26 mouse cellular contexts compared by ENCODE assay signal in genomic region chr1:61306296-61306695, GRCm38 (mm10).
A peak's percentile ranks its signal among the peaks of the same experiment; 100 is the strongest.
DNase-seq lines count a peak whose midpoint lies in the region; ATAC-seq lines count a peak whose summit lies in the region.
"Had no signal": no experiment of that assay in that cellular context is flagged by ENCODE, and none has a peak within 500 bp of the region (broad histone marks: within the 10 kb centered on the region; RNA-seq: fewer than 3 reads in every experiment).

No protein-coding gene starts in this region.

- H3K27ac ChIP-seq in kidney, embryonic 15.5 days: no peak overlapping the region
- H3K27ac ChIP-seq: embryonic facial prominence, embryonic 12.5 days; embryonic facial prominence, embryonic 15.5 days; gastrocnemius, adult 2 months; heart, embryonic 10.5 days; heart, embryonic 13.5 days; hindbrain, embryonic 13.5 days had no signal

- no peak overlapping the region for H3K4me2 ChIP-seq in kidney, embryonic 15.5 days
- H3K4me2 ChIP-seq: embryonic facial prominence, embryonic 12.5 days; embryonic facial prominence, embryonic 15.5 days; heart, embryonic 13.5 days; hindbrain, embryonic 13.5 days had no signal

- H3K4me1 ChIP-seq in kidney, embryonic 15.5 days: peaks cover 15% of the 10 kb centered on the region
- H3K4me1 ChIP-seq: embryonic facial prominence, embryonic 15.5 days had no signal

- WGBS in kidney, embryonic 15.5 days: 47% methylated on average over 8 of the region's 8 CpGs

- H3K9ac ChIP-seq in kidney, embryonic 15.5 days: no peak overlapping the region
- H3K9ac ChIP-seq: embryonic facial prominence, embryonic 12.5 days; embryonic facial prominence, embryonic 15.5 days; forebrain, postnatal 0 days; heart, embryonic 13.5 days; hindbrain, embryonic 13.5 days had no signal

- H3K27me3 ChIP-seq in kidney, embryonic 15.5 days: peaks cover 13% of the 10 kb centered on the region
- H3K27me3 ChIP-seq: embryonic facial prominence, embryonic 12.5 days; heart, embryonic 13.5 days had no signal

- no peak overlapping the region for H3K4me3 ChIP-seq in kidney, embryonic 15.5 days (replicated peaks)
- H3K4me3 ChIP-seq: embryonic facial prominence, embryonic 12.5 days; embryonic facial prominence, embryonic 15.5 days; gastrocnemius, adult 2 months; heart, embryonic 10.5 days; heart, embryonic 13.5 days; hindbrain, embryonic 13.5 days had no signal

- ATAC-seq in kidney, embryonic 15.5 days (replicated peaks; ENCODE audit: low FRiP score): peak; percentile 74
- ATAC-seq: activated CD4-positive, CD25-positive, alpha-beta regulatory T cell, adult 4 months; forebrain, embryonic 14.5 days; forebrain, postnatal 0 days; hindbrain, embryonic 16.5 days had no signal

- H3K36me3 ChIP-seq in kidney, embryonic 15.5 days: no peaks in the 10 kb centered on the region
- H3K36me3 ChIP-seq: embryonic facial prominence, embryonic 12.5 days; embryonic facial prominence, embryonic 15.5 days; heart, embryonic 10.5 days; heart, embryonic 13.5 days; hindbrain, embryonic 13.5 days had no signal

- DNase-seq in heart, adult 11 months: peak; percentile 77
- no peak for DNase-seq in heart, adult 9 months (ENCODE audit: low spot score in 2 of 2)
- no peak for DNase-seq in kidney, adult 8-10 months
- DNase-seq in kidney, postnatal 4 days: peak; percentile 10 to 31
- DNase-seq in kidney, postnatal 25 days: no peak
- peak; percentile 18 for DNase-seq in retina, postnatal 1 day
- DNase-seq in thymus, postnatal 0 days (ENCODE audit: low spot score): no peak
- DNase-seq: adrenal gland, adult 8-10 months; adrenal gland, postnatal 25 days; cerebellum, adult 18-20 months; cerebellum, adult 9-10 months; forebrain, postnatal 0 days; gastrocnemius, adult 2 months; gastrocnemius, postnatal 14 days; heart, adult 18-20 months; heart, postnatal 14 days; heart, postnatal 4 days had no signal

- no peaks in the 10 kb centered on the region for H3K9me3 ChIP-seq in kidney, embryonic 15.5 days (replicated peaks)
- H3K9me3 ChIP-seq: embryonic facial prominence, embryonic 12.5 days; embryonic facial prominence, embryonic 15.5 days; heart, embryonic 10.5 days; heart, embryonic 13.5 days; hindbrain, embryonic 13.5 days had no signal

Comparison
In these comparisons a context has a peak if more than half of its experiments do, and no peak if none do; other contexts are left out.
1. DNase-seq: peak in heart, adult 11 months (single experiment), kidney, postnatal 4 days (2 of 2) and retina, postnatal 1 day (single experiment); none in heart, adult 9 months (0 of 2), kidney, adult 8-10 months (0 of 2), kidney, postnatal 25 days (0 of 2) and thymus, postnatal 0 days (single experiment).